Mouse (Mus musculus) gastrocnemius, postnatal 36 days (tissue): ENCODE data around the gene Cpeb4. TPM values are rescaled to one million over a fixed set of nuclear protein-coding genes. Genes with fewer than 3 reads are reported as not detected.

Source experiments
- DNase-seq, 2 experiments: peaks; one replicate each; pipeline ENCODE4 v3.0.0; 2022
- intact Hi-C: fragments of 180-260 bp; cut with DNase I; formaldehyde crosslinking; loops from one replicate; pipeline ENCODE4 v1.15.1; 2025
- long read RNA-seq, 2 experiments: library from polyadenylated mRNA; stranded (forward); transcript quantifications; one replicate each; pipeline ENCODE4 v2.0.0; 2021
- total RNA-seq, 2 experiments: library from RNA; stranded (reverse); gene quantifications; 2 replicates each; pipeline ENCODE4 v1.2.3; 2021

Gene Cpeb4
- total RNA-seq = 10 to 100 TPM; 69.8 to 83.8 TPM
- long read RNA-seq, experiment 1, full-length matches to known transcripts = 1 of 4 reads
- long read RNA-seq, experiment 1, partial matches to known transcripts = 0 of 4 reads
- long read RNA-seq, experiment 1, other reads (novel, unspliced or antisense) = 3 of 4 reads
- long read RNA-seq, experiment 2, full-length matches to known transcripts = 2 of 11 reads
- long read RNA-seq, experiment 2, partial matches to known transcripts = 1 of 11 reads
- long read RNA-seq, experiment 2, other reads (novel, unspliced or antisense) = 8 of 11 reads

DNA sequence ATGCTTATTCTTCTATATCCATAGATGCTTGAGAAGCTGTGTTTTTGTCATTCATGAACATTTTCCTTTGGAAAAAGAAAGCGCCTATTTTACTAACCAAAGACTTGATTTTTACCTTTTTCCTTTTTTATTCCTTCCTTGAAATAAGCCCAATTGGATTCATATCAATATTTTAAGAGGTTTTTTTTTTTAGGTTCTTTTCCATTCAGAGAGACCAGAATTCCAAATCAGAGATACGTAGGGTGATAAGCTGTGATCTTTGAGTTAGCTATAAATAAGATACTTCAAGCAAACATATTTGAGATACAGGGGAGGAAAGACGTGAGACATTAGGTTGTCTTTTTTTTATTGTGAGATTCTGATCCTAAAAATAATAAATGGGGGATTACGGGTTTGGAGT lies at the start of gene Cpeb4:
Cpeb4 (plus strand) TSS at position 301 of the 400 bp plus-strand sequence.
- intact Hi-C loops = loop anchor here (5.0 kb wide), 3 partner anchors 40 to 195 kb away; no protein-coding TSS in a partner anchor
- no peak for DNase-seq

DNA sequence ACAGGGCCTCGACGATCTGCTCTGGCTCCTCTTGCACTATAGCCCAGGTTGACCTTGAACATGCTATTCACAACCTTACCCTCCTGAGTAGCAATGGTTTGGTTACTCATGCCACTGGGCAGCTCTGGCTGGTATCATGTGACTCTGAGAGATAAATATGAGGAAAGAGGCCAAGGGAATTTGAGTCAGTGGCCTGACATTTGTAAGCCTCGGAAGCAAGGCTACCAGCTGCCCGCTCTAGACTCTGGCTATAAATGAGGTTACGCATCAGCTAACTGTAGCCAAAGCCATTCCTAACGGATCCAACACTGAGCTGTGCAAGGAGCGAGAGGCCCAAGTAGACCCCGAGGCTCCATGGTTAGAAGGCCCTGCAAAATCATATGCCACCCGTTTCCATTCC lies 49.5 kb upstream of the Cpeb4 start:
- intact Hi-C loops = no loop called here
- no peak for DNase-seq

DNA sequence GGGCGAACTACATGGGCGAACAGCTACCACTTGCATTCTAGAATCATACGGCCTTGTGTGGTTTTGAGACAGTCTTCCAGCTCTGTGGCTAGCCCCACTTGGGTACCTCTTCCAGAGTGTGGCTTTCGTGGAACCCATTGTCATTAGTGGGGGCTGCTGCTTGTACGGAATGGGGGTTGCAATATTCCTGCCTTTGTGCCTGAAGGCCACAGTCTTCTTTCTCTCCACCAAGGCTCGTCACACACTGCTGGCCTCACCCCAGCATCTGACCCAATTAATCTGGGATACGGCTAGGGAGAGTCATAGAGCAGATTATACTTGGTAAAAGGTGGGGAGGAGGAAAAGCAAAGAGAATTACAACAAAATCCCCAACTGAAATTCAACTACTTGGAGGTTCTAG lies 48.5 kb upstream of the Cpeb4 start:
- intact Hi-C loops = no loop called here
- DNase-seq = no peak

DNA sequence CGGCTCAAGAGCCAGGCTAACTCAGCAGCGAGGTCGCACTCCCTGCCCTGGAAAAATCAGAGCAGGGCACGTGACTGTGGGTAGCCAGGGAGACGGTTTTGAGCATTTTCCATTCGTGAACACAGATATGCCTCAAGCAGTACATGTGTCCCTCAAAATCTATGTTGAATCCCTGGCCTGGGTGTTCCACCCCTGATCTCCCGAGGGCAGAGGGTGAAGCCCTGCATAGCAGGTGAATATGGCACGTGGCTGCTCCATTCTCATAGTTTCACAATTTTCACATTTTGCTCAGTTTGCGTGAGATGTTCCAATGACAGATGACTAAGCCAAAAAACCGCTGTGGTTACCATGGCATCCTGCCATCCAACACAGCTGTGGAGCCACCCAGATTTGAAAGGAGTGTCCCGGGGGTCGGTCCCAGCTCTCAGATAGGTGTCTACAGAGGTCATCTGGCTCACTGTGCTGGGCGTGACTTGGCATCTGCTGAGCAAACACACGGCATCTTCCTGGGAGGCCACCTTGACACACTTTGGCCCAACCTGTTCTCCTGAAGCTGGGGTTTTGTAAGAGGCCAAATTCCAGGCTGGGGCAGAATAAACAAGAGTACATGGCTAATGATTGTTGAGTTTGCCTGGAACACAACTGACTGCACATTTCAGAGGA lies 47.4 kb upstream of the Cpeb4 start:
- DNase-seq = peak in 1 of 2 experiments; percentile 16
- intact Hi-C loops = loop anchor here (5.0 kb wide), 1 partner anchor 57 kb away; no protein-coding TSS in a partner anchor

DNA sequence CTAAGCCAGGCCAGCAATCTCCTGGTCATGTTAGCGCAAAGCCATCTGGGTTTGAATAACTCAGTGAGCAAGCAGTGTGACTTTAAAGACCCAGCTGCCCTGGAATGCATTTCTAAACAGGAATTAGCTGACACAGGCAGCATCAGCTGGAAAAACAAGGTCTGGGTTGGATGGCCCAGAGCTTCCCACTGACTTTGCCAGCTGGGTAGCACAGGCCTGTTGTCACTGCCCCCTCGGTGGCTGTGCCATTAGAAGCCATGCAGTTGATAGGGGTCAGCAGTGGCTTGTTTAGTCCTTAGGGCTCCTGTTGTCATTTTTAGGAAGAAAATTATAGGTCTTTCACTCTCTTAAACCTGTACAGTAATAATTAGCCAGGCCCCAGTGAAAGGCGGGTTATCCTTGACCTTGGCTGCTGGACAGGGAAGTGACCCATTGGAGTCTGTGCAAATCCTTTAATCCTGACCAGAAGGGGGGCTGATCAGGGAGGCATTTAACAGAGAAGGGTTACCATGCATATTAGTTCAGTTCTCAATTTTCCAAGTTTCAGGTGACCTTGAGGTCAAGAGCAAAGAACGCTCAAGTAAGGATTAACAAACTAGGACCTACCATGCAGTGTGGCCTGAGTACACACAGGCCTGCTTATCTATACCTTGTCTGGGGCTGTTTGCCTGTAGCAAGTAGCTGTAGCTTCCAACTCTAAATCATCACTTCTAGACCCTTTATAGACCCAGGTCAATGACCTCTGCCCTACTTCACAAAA lies 43.8 kb upstream of the Cpeb4 start:
- intact Hi-C loops = loop anchor here (5.0 kb wide), 1 partner anchor 61 kb away; no protein-coding TSS in a partner anchor
- DNase-seq = peak in 1 of 2 experiments; percentile 22

DNA sequence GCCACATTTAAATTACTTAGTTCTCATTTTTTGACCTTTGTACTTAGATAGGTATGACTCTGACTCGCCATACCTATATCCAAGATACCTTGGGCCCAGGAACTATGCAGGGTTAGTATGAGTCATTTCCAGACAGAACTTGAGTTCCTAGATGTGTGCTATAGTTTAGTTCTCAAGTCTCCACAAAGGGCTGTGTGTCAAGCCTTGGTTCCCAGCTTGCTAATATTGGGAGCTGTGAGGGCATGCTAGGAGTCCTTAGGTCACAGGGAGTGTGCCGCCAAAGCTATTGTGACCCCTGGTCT lies 43.3 kb upstream of the Cpeb4 start:
- DNase-seq = no peak
- intact Hi-C loops = loop anchor here (5.0 kb wide), 1 partner anchor 61 kb away; no protein-coding TSS in a partner anchor

DNA sequence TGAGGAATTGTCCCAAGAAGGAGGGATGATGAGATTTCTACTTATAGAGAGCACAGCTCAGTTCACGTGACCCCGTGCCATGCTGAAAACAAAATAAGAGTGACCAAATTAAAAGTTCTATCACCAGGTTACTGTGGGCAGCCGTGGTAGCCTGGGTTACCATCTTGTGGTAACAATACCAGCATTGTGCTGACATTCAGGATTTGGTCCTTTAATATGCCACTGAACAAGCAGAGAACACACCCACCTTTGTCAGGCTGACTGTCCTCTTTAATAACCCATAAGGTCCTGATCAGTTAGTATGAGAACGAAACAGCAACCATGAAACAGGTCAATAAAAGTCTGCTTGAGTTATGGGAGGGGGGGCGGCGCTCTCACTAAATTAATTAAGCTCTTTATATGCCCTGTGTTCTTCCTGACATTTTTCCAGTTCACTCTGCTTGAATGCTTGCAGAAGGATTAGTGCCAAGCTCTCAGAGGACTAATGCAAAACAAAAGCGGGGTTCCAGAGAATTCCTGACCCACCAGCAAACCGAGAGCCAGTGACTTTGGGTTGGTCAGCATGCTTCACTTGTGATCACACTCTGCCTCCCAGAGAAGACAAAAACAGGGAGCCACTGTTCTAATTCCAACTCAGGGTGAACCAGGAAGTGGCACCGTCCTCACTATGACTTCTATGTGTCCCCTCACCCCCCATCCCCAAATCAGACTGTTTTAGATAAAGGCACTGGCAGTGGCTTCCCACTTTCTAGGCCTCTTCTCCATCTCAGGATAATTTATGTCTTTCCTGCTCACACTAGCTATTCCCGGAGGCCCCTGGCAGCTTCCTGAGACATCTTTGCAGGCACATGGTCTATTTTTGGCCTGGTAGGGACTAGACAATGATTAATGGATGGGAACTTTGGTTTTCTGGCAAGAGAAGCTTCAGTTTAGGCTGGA lies 41.5 kb upstream of the Cpeb4 start:
- intact Hi-C loops = loop anchor here (5.0 kb wide), 2 partner anchors 42 to 118 kb away; partner anchors contain the start of gene Cpeb4
- no peak for DNase-seq

DNA sequence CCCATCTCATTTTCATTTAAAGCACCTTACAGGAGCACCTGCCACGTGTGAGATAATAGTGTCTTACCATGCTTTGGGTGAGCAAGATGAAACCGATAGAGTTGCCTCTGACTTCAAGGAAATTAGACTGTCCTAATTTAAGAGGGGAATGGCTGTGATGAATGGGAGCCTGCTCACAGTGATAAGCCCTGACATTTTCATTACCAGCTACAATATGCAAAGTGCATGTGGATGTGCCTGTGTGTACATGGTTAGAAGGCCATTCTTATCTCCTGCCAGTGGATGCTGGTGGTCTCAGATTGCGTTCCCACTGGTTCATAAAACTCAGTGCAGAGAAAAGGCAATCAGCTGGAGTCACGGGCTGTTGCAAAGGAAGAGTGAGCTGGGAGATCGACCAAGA lies 40.6 kb upstream of the Cpeb4 start:
- no peak for DNase-seq
- intact Hi-C loops = loop anchor here (5.0 kb wide), 2 partner anchors 41 to 119 kb away; partner anchors contain the start of gene Cpeb4

DNA sequence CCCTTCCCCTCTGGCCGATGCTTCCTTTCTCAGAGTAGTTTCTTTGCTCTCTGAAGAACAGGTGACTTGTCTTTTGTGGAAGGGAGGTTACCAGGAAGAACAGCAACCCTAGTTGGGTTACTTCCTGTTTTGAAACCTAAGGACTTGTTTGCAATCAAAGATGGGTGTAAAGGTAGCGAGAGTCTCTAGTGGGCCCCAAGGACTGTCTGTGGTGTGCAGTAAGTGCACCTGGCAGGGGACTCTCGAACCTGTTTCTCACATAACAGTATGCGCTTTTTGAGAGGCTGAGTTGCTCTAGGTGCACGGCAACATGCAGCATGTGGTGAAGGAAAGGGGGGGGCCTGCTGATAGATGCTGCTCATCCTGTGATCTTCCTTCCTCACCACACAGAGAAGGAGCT lies 40.0 kb upstream of the Cpeb4 start:
- intact Hi-C loops = loop anchor here (5.0 kb wide), 2 partner anchors 40 to 120 kb away; partner anchors contain the start of gene Cpeb4
- DNase-seq = no peak

DNA sequence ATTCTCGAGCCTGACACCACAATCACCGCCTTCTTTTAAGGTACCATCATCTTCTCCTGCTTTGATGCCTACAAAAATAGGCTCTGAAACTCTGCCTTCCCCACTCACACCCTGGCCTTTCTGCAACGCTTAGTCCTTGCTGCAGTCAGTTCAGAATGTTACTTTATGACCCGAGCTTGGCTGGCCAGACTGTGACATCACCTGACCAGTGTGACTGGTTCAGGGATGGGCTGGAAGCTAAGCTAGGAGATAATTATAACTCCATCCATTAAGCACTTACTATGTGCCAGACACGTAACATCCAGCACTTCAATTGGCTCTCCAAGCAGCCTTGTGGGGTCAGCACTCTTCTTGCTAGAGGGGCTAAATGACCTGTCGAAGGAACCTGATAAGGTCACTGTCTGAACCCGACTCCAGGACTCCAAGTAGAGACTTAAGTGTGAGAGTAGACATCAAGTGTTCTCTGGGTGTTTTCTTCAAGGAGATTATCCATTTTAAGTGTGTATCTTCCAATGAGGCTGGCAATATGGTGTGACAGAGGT lies 39.5 kb upstream of the Cpeb4 start:
- peak in 1 of 2 experiments; percentile 31 for DNase-seq
- intact Hi-C loops = loop anchor here (5.0 kb wide), 2 partner anchors 40 to 120 kb away; partner anchors contain the start of gene Cpeb4

DNA sequence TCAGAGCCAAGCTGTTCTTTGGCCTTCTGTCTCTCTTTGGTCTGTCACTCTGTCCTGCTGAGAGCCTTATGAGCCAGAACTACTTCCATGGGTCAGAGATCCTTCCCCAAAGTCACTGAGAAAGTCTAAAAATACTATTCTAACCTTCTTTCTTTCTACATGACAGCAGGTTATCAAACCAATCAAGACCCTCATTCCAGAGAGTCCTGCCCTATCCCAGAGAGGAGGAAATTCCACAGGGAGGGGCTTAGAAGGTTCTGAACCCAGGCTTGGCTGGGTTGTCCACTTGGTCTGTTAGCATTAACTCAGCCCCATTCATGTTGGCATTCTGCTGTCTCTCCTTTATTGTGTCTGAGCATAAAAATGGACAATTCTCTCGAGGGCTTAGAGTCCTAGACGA lies 38.5 kb upstream of the Cpeb4 start:
- DNase-seq = no peak
- intact Hi-C loops = loop anchor here (5.0 kb wide), 2 partner anchors 39 to 121 kb away; partner anchors contain the start of gene Cpeb4

DNA sequence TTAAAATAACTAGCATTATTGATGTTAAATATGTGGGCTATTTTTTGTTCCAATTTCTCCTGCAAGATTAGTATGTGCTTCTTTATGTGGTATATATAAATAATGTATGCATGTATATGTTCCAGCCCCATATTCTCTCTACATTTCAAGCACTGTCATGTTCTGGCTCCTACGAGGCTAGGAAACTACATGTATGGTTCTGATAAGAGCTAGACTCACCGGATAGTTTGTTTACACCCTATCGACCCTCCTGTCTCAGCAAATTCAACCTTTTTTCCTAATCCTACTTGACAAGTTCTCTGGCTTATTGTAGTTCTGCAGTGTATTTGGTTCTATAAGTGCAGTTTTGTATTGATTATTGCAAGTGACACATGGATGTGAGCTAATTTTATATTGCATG lies 36.7 kb upstream of the Cpeb4 start:
- no peak for DNase-seq
- intact Hi-C loops = no loop called here

DNA sequence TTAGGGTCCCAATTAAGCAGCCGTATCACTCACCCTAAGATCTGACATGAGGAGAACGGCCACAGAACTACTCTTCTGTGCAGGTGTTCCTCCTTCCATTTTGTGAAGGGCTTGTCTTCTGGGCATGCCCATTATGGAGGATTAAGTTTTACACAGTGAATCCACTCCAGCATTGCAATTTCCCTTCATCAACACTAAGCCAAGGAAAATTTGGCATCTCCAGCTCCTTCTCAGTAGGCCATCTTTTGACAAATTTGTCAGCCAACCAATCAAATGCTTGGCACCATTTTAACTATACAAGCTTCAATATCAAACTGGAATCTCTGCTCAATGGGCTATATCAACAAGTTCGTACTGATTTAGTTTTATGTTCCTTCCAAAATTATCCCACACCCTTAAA lies 34.8 kb upstream of the Cpeb4 start:
- intact Hi-C loops = no loop called here
- DNase-seq = no peak

DNA sequence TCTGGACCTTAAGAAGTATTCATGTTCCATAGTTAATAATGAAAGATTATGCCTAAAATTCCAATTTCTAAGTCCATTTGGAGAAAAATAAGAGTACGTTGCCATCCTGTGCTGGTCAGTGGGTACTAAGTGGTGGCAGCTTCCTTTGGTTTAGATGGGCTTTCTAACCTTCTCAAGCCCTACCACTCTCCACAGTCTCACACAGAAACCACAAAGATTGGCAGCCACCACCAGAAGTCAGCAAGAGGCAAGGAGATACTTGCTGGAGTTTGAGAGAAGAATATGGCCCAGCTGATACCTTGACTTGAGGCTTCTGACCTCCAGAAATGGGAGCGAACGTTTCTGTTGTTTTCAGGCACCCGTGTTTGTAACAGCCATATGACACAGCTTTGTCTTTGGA lies 34.3 kb upstream of the Cpeb4 start:
- intact Hi-C loops = no loop called here
- DNase-seq = no peak

DNA sequence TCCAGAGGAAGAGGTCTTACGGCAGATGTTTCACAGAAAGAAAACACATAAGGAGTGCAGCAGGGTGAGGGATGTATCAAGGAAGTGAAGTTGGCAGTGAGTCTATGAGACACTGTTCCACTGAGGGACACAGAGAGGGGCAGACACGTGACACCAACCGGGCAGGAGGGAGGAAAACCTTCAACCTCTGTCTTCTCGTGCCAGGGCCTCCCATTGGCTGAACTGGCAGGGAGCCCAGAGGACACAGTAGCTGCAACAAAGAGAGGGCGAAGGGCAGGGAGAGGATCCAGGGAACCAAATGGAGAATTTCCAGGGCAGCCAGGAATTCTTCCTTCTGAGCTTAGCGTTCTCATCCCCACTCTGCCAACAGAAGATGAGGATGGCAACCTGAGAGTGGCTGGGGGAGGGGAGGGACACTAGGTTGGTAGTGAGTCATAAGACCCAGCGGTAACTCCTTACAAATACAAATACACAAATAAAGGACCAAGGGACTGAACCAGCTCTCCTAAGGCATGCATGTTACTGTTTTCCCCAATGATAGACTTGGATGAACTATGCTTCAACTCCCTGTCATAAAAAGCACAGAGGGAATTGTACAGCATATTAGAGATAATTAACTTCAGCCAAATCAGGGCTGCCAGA lies 33.4 kb upstream of the Cpeb4 start:
- DNase-seq = no peak
- intact Hi-C loops = no loop called here

DNA sequence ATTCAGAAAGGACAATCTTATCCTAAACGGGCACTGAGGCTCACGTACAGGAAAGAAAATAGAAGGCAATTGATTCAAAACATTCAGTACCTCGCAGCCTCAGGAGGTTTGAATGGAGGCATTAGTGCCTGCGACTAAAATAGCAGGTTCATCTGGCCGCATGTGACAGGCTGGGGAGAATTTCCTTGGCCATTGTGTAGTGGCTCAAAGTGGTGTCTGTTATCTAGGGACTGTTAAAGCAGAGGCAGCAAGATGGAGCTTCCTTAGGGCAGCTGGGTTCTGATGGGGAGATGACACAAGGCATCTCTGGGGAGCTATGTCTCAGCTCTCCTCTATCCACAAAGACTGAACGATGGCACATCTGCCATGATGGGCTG lies 32.9 kb upstream of the Cpeb4 start:
- intact Hi-C loops = no loop called here
- DNase-seq = no peak

DNA sequence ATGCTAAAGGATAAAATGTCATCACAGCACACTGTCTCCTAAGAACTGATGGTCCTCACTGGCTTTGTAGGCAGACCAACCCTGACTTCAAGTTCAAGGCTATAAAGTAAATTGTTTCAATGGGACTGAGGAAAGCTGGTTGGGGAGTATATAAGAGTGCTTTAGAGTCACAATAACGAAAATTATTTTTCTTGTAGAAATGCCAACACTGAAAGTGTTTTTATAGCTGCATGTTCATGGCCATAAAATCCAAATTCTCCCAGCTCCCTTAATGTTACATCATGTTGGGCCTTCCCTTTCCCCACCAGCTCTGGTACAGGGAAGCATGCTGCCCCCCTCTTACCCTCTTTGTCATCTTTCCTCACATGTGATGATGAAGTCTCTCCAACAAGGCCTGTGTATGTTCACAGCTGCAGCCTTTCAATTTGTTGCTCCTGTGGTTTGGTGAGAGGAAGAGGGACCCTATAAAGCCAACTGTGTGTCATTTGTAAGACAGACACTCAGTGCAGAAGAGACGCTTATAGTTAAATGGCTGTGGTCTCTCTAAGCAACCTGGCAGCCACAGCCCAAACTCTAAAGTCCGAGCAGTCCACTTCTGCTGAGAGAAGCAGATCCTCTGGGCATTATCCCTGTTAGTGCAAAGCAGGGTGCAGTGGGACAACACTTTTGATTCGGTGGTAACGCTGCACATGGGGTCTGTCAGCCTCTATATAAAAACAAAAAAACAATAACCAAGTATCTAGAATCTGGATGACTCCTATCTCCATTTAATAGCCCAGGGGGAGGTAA lies 29.6 kb upstream of the Cpeb4 start:
- DNase-seq = no peak
- intact Hi-C loops = no loop called here

DNA sequence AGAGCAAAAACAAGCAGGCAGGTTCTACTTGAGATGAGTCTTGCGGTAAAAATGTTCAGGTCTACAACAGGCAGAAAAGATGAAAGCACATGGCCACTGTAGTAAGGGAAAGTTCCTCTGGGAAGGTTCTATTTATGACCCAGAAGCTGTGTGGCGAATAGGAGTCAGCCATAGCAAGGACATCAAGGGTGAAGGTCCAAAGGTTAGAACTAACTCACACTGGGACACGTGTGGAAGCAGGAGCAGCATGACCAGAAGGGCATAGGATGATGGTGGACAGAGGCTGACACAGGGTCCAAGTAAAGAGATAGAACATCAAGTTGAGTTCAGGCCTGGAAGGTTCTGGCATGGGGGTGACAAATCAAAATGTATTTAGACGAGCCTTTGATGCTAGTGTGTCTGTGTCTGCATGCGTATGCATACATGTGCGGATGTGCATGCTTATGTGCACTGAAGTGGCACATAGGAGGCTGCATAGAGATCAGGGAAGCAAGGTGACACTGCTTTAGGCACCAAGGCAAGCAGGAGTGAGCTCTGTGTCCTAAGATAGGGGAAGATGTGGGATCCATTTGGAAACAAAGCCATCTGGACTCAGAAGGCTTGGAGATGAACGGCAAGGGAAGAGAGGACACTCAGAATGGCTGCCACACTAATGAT lies 28.7 kb upstream of the Cpeb4 start:
- intact Hi-C loops = no loop called here

More for the DNA sequence above, 28.7 kb upstream of the Cpeb4 start:
- no peak for DNase-seq
